Mouse (Mus musculus) myocyte (in vitro differentiated cells): ENCODE measurements around the gene Chd9.

Experiments used
- CEBPB ChIP-seq: IDR thresholded peaks from 2 replicates; pipeline ENCODE4 v1.6.1; 2011; ENCODE audit warnings: mild to moderate bottlenecking, moderate library complexity; ENCODE audit not compliant: poor library complexity, insufficient read depth, severe bottlenecking
- E2F4 ChIP-seq: IDR thresholded peaks from one replicate; pipeline ENCODE4 v1.6.1; 2011; ENCODE audit warnings: mild to moderate bottlenecking, control low read depth, moderate library complexity; ENCODE audit not compliant: insufficient read depth
- MAX ChIP-seq: IDR thresholded peaks from one replicate; pipeline ENCODE4 v1.6.1; 2011; ENCODE audit warnings: low read depth, mild to moderate bottlenecking, control low read depth
- MYOD1 ChIP-seq, 3 experiments: IDR thresholded peaks; one replicate each; pipeline ENCODE4 v1.6.1; 2011; ENCODE audit warnings: control low read depth in 2 of 3, low read depth in 2 of 3, mild to moderate bottlenecking in 2 of 3, moderate library complexity in 1 of 3; ENCODE audit not compliant: insufficient read length in 2 of 3, control insufficient read depth in 1 of 3
- MYOG ChIP-seq, 3 experiments: IDR thresholded peaks; one replicate each; pipeline ENCODE4 v1.6.1; 2011; ENCODE audit warnings: control low read depth in 2 of 3, low read depth in 2 of 3, mild to moderate bottlenecking in 2 of 3; ENCODE audit not compliant: insufficient read length in 2 of 3, control insufficient read depth in 1 of 3, insufficient read depth in 1 of 3
- POLR2A ChIP-seq: IDR thresholded peaks from one replicate; pipeline ENCODE4 v1.6.1; 2011; ENCODE audit warnings: low read depth, mild to moderate bottlenecking, control low read depth, moderate library complexity; ENCODE audit not compliant: insufficient read length
- POLR2AphosphoS2 ChIP-seq: IDR thresholded peaks from one replicate; pipeline ENCODE4 v1.6.1; 2011; ENCODE audit warnings: low read depth, control low read depth; ENCODE audit not compliant: insufficient read length
- SRF ChIP-seq: IDR thresholded peaks from one replicate; pipeline ENCODE4 v1.6.1; 2011; ENCODE audit warnings: low read depth; ENCODE audit not compliant: control insufficient read depth, insufficient read length
- TCF12 ChIP-seq: IDR thresholded peaks from one replicate; pipeline ENCODE4 v1.6.1; 2011; ENCODE audit warnings: mild to moderate bottlenecking, control low read depth; ENCODE audit not compliant: poor library complexity, insufficient read depth, severe bottlenecking
- TCF3 ChIP-seq: IDR thresholded peaks from one replicate; pipeline ENCODE4 v1.6.1; 2011; ENCODE audit warnings: low read depth, control low read depth; ENCODE audit not compliant: insufficient read length
- USF1 ChIP-seq: IDR thresholded peaks from one replicate; pipeline ENCODE4 v1.6.1; 2011; ENCODE audit warnings: low read depth, mild to moderate bottlenecking, control low read depth, moderate library complexity

GRCm38 (mm10) chr8:90833628-90834320 lies 5.6 kb downstream of the Chd9 start:
- TF ChIP-seq POLR2AphosphoS2 (no peak), POLR2A (no peak), MYOG (IDR thresholded peaks at IDR 0.05; ENCODE audit: control insufficient read depth in 1 of 3, insufficient read depth in 1 of 3, insufficient read length in 2 of 3, low read depth in 2 of 3) (no peak), E2F4 (no peak), SRF (no peak), MAX (no peak), MYOD1 (IDR thresholded peaks at IDR 0.05; ENCODE audit: control insufficient read depth in 1 of 3, insufficient read length in 2 of 3, low read depth in 2 of 3) (peak in 1 of 3 experiments; percentile 26), TCF12 (no peak), CEBPB (no peak), USF1 (no peak), TCF3 (no peak)
